Mouse (Mus musculus): ENCODE results near the gene Lgr4. TPM values are rescaled to one million over a fixed set of nuclear protein-coding genes. Genes with fewer than 3 reads are reported as not detected.

Gene Lgr4
- polyA plus RNA-seq, 1 experiment from 2014 or later = 4.7 TPM

GRCm38 (mm10) chr2:109996411-109996810 lies 79.0 kb downstream of the Lgr4 start:
- Histone ChIP-seq H3K27me3 (replicated peaks; ENCODE audit: control insufficient read depth, insufficient read depth, low read length) (no peaks in the 10 kb centered on the region), H3K9ac (ENCODE audit: low read length) (no peak overlapping the region), H3K27ac (ENCODE audit: low read depth, low read length) (no peak overlapping the region), H3K9me3 (replicated peaks; ENCODE audit: control insufficient read depth, low read length) (no peaks in the 10 kb centered on the region), H3K36me3 (ENCODE audit: control insufficient read depth, insufficient read depth, low read length) (no peaks in the 10 kb centered on the region), H3K4me2 (ENCODE audit: low read length) (no peak overlapping the region), H3K4me1 (ENCODE audit: control insufficient read depth, insufficient read depth, low read length) (no peaks in the 10 kb centered on the region), H3K4me3 (ENCODE audit: low read depth, low read length) (no peak overlapping the region)
- WGBS = 79% methylated on average over 12 of the region's 12 CpGs
- DNase-seq (ENCODE audit: low spot score) = no peak
- no peak for ATAC-seq

- H3K4me2 ChIP-seq (ENCODE audit: low read length) = no peak overlapping the region
- DNase-seq (ENCODE audit: low spot score) (no peak), ATAC-seq (no peak)
- H3K27me3 ChIP-seq (replicated peaks; ENCODE audit: control insufficient read depth, insufficient read depth, low read length) = no peaks in the 10 kb centered on the region
- H3K27ac ChIP-seq (ENCODE audit: low read depth, low read length) = no peak overlapping the region
- no peaks in the 10 kb centered on the region for H3K4me1 ChIP-seq (ENCODE audit: control insufficient read depth, insufficient read depth, low read length)
- H3K9me3 ChIP-seq (replicated peaks; ENCODE audit: control insufficient read depth, low read length) = no peaks in the 10 kb centered on the region
- no peak overlapping the region for H3K4me3 ChIP-seq (ENCODE audit: low read depth, low read length)
- H3K9ac ChIP-seq (ENCODE audit: low read length) = no peak overlapping the region
- WGBS = 53% methylated on average over 1 of the region's 1 CpGs
- 0 out of 2 replicates have a peak, but pooled peaks cover 4% of the 10 kb centered on the region for H3K36me3 ChIP-seq (ENCODE audit: control insufficient read depth, insufficient read depth, low read length)
These were observed 87.2 kb downstream of the Lgr4 start for GRCm38 (mm10) chr2:110004668-110005067.

- Histone ChIP-seq H3K27me3 (replicated peaks; ENCODE audit: control insufficient read depth, insufficient read depth, low read length) (no peaks in the 10 kb centered on the region), H3K4me3 (ENCODE audit: low read depth, low read length) (no peak overlapping the region), H3K9ac (ENCODE audit: low read length) (no peak overlapping the region), H3K9me3 (replicated peaks; ENCODE audit: control insufficient read depth, low read length) (no peaks in the 10 kb centered on the region), H3K27ac (ENCODE audit: low read depth, low read length) (no peak overlapping the region), H3K36me3 (ENCODE audit: control insufficient read depth, insufficient read depth, low read length) (0 out of 2 replicates have a peak, but pooled peaks cover 4% of the 10 kb centered on the region), H3K4me2 (ENCODE audit: low read length) (no peak overlapping the region), H3K4me1 (ENCODE audit: control insufficient read depth, insufficient read depth, low read length) (no peaks in the 10 kb centered on the region)
- 77% methylated on average over 3 of the region's 3 CpGs for WGBS
- ATAC-seq (0 out of 2 replicates have a peak, but pooled peaks have one; percentile 50), DNase-seq (ENCODE audit: low spot score) (peak; percentile 64)
These were observed 87.7 kb downstream of the Lgr4 start for GRCm38 (mm10) chr2:110005164-110005563.

GRCm38 (mm10) chr2:110005596-110006239 lies 88.3 kb downstream of the Lgr4 start:
- H3K9ac ChIP-seq (ENCODE audit: low read length) = no peak overlapping the region
- H3K4me2 ChIP-seq (ENCODE audit: low read length) = no peak overlapping the region
- WGBS = 87% methylated on average over 3 of the region's 3 CpGs
- H3K9me3 ChIP-seq (replicated peaks; ENCODE audit: control insufficient read depth, low read length) = no peaks in the 10 kb centered on the region
- ATAC-seq (no peak), DNase-seq (ENCODE audit: low spot score) (no peak)
- H3K4me1 ChIP-seq (ENCODE audit: control insufficient read depth, insufficient read depth, low read length) = no peaks in the 10 kb centered on the region
- no peaks in the 10 kb centered on the region for H3K27me3 ChIP-seq (replicated peaks; ENCODE audit: control insufficient read depth, insufficient read depth, low read length)
- no peak overlapping the region for H3K4me3 ChIP-seq (ENCODE audit: low read depth, low read length)
- 0 out of 2 replicates have a peak, but pooled peaks cover 4% of the 10 kb centered on the region for H3K36me3 ChIP-seq (ENCODE audit: control insufficient read depth, insufficient read depth, low read length)
- no peak overlapping the region for H3K27ac ChIP-seq (ENCODE audit: low read depth, low read length)

- no peak overlapping the region for H3K9ac ChIP-seq (ENCODE audit: low read length)
- DNase-seq (ENCODE audit: low spot score) (no peak), ATAC-seq (no peak)
- no peaks in the 10 kb centered on the region for H3K27me3 ChIP-seq (replicated peaks; ENCODE audit: control insufficient read depth, insufficient read depth, low read length)
- no peak overlapping the region for H3K4me3 ChIP-seq (ENCODE audit: low read depth, low read length)
- WGBS = 95% methylated on average over 10 of the region's 10 CpGs
- no peaks in the 10 kb centered on the region for H3K9me3 ChIP-seq (replicated peaks; ENCODE audit: control insufficient read depth, low read length)
- H3K4me2 ChIP-seq (ENCODE audit: low read length) = no peak overlapping the region
- H3K36me3 ChIP-seq (ENCODE audit: control insufficient read depth, insufficient read depth, low read length) = 0 out of 2 replicates have a peak, but pooled peaks cover 4% of the 10 kb centered on the region
- H3K4me1 ChIP-seq (ENCODE audit: control insufficient read depth, insufficient read depth, low read length) = no peaks in the 10 kb centered on the region
- H3K27ac ChIP-seq (ENCODE audit: low read depth, low read length) = no peak overlapping the region
These were observed 90.2 kb downstream of the Lgr4 start for GRCm38 (mm10) chr2:110007423-110008267.

- Histone ChIP-seq H3K4me2 (ENCODE audit: low read length) (no peak overlapping the region), H3K9me3 (replicated peaks; ENCODE audit: control insufficient read depth, low read length) (no peaks in the 10 kb centered on the region), H3K27ac (ENCODE audit: low read depth, low read length) (no peak overlapping the region), H3K27me3 (replicated peaks; ENCODE audit: control insufficient read depth, insufficient read depth, low read length) (no peaks in the 10 kb centered on the region), H3K36me3 (ENCODE audit: control insufficient read depth, insufficient read depth, low read length) (0 out of 2 replicates have a peak, but pooled peaks cover 4% of the 10 kb centered on the region), H3K9ac (ENCODE audit: low read length) (no peak overlapping the region), H3K4me1 (ENCODE audit: control insufficient read depth, insufficient read depth, low read length) (no peaks in the 10 kb centered on the region), H3K4me3 (ENCODE audit: low read depth, low read length) (no peak overlapping the region)
- DNase-seq (ENCODE audit: low spot score) = no peak
- no peak for ATAC-seq
These were observed 92.0 kb downstream of the Lgr4 start for GRCm38 (mm10) chr2:110009449-110009848.

GRCm38 (mm10) chr2:110012184-110012725 lies 94.8 kb downstream of the Lgr4 start:
- no peaks in the 10 kb centered on the region for H3K4me1 ChIP-seq (ENCODE audit: control insufficient read depth, insufficient read depth, low read length)
- no peak overlapping the region for H3K4me2 ChIP-seq (ENCODE audit: low read length)
- 92% methylated on average over 13 of the region's 13 CpGs for WGBS
- H3K27ac ChIP-seq (ENCODE audit: low read depth, low read length) = no peak overlapping the region
- DNase-seq (ENCODE audit: low spot score) = no peak
- no peak overlapping the region for H3K9ac ChIP-seq (ENCODE audit: low read length)
- no peaks in the 10 kb centered on the region for H3K9me3 ChIP-seq (replicated peaks; ENCODE audit: control insufficient read depth, low read length)
- no peak for ATAC-seq
- 0 out of 2 replicates have a peak, but pooled peaks cover 4% of the 10 kb centered on the region for H3K36me3 ChIP-seq (ENCODE audit: control insufficient read depth, insufficient read depth, low read length)
- no peak overlapping the region for H3K4me3 ChIP-seq (ENCODE audit: low read depth, low read length)
- H3K27me3 ChIP-seq (replicated peaks; ENCODE audit: control insufficient read depth, insufficient read depth, low read length) = no peaks in the 10 kb centered on the region

- H3K9me3 ChIP-seq (replicated peaks; ENCODE audit: control insufficient read depth, low read length) = no peaks in the 10 kb centered on the region
- DNase-seq (ENCODE audit: low spot score) (no peak), ATAC-seq (peak; percentile 27)
- 0 out of 2 replicates have a peak overlapping the region, but pooled peaks have one; percentile 74 for H3K27ac ChIP-seq (ENCODE audit: low read depth, low read length)
- peak overlapping the region; percentile 96 for H3K9ac ChIP-seq (ENCODE audit: low read length)
- H3K36me3 ChIP-seq (ENCODE audit: control insufficient read depth, insufficient read depth, low read length) = peaks cover 4% of the 10 kb centered on the region; the same call in 1 of the 2 replicates
- H3K27me3 ChIP-seq (replicated peaks; ENCODE audit: control insufficient read depth, insufficient read depth, low read length) = no peaks in the 10 kb centered on the region
- H3K4me2 ChIP-seq (ENCODE audit: low read length) = peak overlapping the region; percentile 82
- peak overlapping the region; percentile 80 for H3K4me3 ChIP-seq (ENCODE audit: low read depth, low read length)
- 44% methylated on average over 7 of the region's 7 CpGs for WGBS
- H3K4me1 ChIP-seq (ENCODE audit: control insufficient read depth, insufficient read depth, low read length) = peaks cover 15% of the 10 kb centered on the region; the same call in 1 of the 2 replicates
These were observed 99.6 kb downstream of the Lgr4 start for GRCm38 (mm10) chr2:110017087-110017486.
